Mouse (Mus musculus) embryonic facial prominence, embryonic 10.5 days (tissue): ENCODE results near the gene Gnptab. TPM values are rescaled to one million over a fixed set of nuclear protein-coding genes. Genes with fewer than 3 reads are reported as not detected.
A peak's percentile ranks its signal among the peaks of the same experiment; 100 is the strongest.

Experiments
- DNase-seq: peaks from one replicate; pipeline ENCODE4 v3.0.0-alpha.2; 2017; ENCODE audit warnings: low spot score
- H3K27ac ChIP-seq: fragments of 300-500 bp; sonication (generic); replicated peaks from 2 replicates; pipeline ENCODE4 v1.5.1; 2016; ENCODE audit warnings: mild to moderate bottlenecking
- H3K27me3 ChIP-seq: fragments of 300-500 bp; sonication (generic); replicated peaks from 2 replicates; pipeline ENCODE4 v1.6.1; 2016; ENCODE audit warnings: low read depth, mild to moderate bottlenecking; ENCODE audit not compliant: poor library complexity, severe bottlenecking
- H3K36me3 ChIP-seq: fragments of 300-500 bp; sonication (generic); replicated peaks from 2 replicates; pipeline ENCODE4 v1.6.1; 2016; ENCODE audit warnings: mild to moderate bottlenecking, moderate library complexity
- H3K4me1 ChIP-seq: fragments of 300-500 bp; sonication (generic); 2 replicates; pipeline ENCODE4 v1.6.1; 2016
- H3K4me3 ChIP-seq: fragments of 300-500 bp; sonication (generic); 2 replicates; pipeline ENCODE4 v1.5.1; 2016; ENCODE audit warnings: mild to moderate bottlenecking, moderate library complexity
- H3K9me3 ChIP-seq: fragments of 300-500 bp; sonication (generic); 2 replicates; pipeline ENCODE4 v1.6.1; 2016; ENCODE audit warnings: mild to moderate bottlenecking
- WGBS: fragments of 180-500 bp; shearing (Covaris S2); methylation state at CpG from one replicate; pipeline ENCODE4 v1.1.7; 2016; 5-methylcytosine and 5-hydroxymethylcytosine counted together
- polyA plus RNA-seq: library from polyadenylated mRNA; unstranded; fragments of >200 nt; fragmentation: Nextera tagmentation; extraction: Ambion mirVana; gene quantifications from 2 replicates; pipeline ENCODE4 v1.2.1, GENCODE M21; 2016

Gnptab gene
- polyA plus RNA-seq, 1 experiment from 2014 or later, result 8.4 TPM

DNA sequence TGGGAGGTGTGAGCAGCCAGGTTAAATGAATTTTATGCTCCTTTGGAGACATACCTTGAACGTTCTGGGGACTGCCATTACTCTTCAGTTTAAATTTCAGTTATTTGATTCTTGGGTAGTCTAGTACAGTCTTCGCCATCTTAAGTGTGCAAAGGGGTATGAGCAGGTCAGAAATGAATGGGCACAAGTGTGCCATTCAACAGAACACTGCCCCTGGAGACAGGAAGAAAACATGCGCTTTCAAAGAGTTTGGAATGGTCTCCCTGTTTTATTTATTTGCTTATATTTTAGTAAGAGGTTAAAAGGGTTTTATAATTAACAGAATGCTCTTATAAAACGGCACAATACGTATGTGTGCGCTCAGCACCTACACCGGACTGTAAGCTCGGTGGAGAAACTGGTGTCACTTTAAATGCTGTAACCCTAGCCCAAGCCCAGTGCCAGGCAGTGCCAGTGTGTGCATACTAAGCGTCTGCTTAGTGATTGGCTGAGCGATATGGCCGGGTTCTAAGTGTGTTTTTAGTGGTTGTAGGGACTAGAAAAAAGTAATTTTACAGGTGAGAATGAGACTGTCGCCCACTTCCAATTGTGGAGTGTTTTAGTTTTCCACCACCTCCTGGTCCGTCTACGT, 1.6 kb downstream of the Gnptab start:
- Histone ChIP-seq H3K27ac (no peak overlapping the region), H3K9me3 (no peaks in the 10 kb centered on the region), H3K4me3 (peak overlapping the region; percentile 84), H3K27me3 (no peaks in the 10 kb centered on the region; the same call in 1 of the 2 replicates), H3K36me3 (no peaks in the 10 kb centered on the region), H3K4me1 (peaks cover 24% of the 10 kb centered on the region)
- DNase-seq, result no peak
- 50% methylated on average over 14 of the region's 14 CpGs for WGBS

DNA sequence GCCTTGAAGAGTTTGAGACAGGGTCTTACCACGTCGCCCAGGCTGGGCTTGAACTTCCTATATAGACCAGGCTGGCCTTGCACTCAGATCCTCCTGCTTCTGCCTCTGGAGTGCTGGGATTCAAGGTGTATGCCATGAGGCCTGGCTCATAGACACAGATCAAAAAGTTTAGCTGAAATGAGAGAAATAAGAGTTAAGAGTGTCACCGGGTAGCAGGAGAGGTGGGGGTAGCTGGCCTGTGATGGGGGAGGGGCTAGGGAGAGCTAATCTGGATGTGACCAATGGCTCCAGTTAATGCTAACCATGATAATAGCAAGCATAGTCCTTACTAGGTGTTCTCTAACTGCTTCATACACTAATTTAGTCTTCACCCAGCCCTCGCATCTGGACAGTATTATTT, 2.4 kb downstream of the Gnptab start:
- 83% methylated on average over 4 of the region's 4 CpGs for WGBS
- H3K9me3 ChIP-seq, result no peaks in the 10 kb centered on the region
- no peak for DNase-seq
- no peaks in the 10 kb centered on the region for H3K27me3 ChIP-seq
- peaks cover 28% of the 10 kb centered on the region for H3K4me1 ChIP-seq
- H3K27ac ChIP-seq, result no peak overlapping the region
- H3K4me3 ChIP-seq, result no peak overlapping the region
- H3K36me3 ChIP-seq, result no peaks in the 10 kb centered on the region

DNA sequence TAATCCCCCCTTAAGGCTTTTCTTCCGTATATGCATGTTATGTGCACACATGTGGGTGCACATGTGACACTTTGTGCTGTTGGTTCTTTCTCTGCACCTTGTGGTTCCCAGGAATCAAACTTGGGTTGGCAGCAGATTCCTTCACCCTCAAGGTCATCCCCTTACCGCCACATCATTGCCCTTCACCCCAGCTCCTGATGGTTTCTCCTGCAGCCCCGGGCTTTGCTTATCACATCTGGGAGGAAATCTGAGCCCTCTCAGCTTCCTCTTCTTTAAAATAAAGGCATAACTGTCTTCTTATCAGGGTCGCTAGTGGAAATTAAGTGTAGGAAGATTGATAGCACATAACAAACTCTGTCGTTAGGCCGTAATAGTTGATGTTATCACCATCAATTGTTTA, 3.1 kb downstream of the Gnptab start:
- Histone ChIP-seq H3K27me3 (no peaks in the 10 kb centered on the region), H3K4me1 (peaks cover 29% of the 10 kb centered on the region), H3K36me3 (no peaks in the 10 kb centered on the region), H3K4me3 (no peak overlapping the region), H3K9me3 (no peaks in the 10 kb centered on the region), H3K27ac (no peak overlapping the region)
- no peak for DNase-seq
- WGBS, result 74% methylated on average over 6 of the region's 6 CpGs

DNA sequence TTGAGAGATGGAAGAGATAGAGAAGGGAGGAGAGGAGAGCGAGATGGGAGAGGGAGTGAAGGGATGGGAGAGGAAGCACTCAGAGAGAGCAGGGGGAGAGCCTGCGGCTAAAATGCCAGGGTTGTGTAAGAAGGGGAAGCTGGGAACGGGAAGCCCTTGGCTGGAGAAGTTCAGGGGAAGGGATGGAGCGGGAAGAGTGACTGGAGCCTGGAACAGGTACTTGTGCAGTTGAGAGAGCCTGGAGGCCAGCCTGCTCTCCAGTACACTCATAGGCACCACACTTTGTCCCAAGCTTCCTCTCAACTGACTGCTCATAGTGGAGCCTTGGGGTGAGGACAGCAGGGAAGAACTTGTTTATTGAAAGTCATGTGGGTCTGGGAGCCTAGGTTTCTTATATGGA, 4.5 kb downstream of the Gnptab start:
- no peak for DNase-seq
- Histone ChIP-seq H3K4me1 (peaks cover 29% of the 10 kb centered on the region), H3K9me3 (no peaks in the 10 kb centered on the region), H3K27ac (no peak overlapping the region), H3K4me3 (no peak overlapping the region), H3K27me3 (no peaks in the 10 kb centered on the region), H3K36me3 (no peaks in the 10 kb centered on the region)
- WGBS, result 63% methylated on average over 4 of the region's 4 CpGs

DNA sequence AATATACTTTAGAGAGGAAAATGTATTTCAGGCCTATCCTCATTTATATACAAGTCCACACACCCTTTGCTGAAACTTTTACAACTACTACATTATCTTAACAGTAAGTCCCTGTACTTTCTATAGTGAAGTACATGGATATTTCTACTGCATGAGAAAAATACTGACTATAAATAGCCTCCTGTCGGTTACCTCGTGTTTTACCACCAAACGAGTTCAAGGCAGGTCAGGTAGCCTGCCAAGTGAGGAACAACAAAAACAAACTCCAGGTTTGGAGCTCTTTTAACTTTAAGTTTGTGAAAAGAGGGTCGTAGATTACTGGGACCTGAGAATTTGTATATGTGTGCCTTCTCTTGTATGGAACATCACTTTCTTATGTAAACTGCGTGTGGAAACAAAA, 5.1 kb downstream of the Gnptab start:
- Histone ChIP-seq H3K36me3 (no peaks in the 10 kb centered on the region), H3K4me1 (peaks cover 29% of the 10 kb centered on the region), H3K4me3 (no peak overlapping the region), H3K27me3 (no peaks in the 10 kb centered on the region), H3K9me3 (no peaks in the 10 kb centered on the region), H3K27ac (no peak overlapping the region)
- no peak for DNase-seq
- 71% methylated on average over 5 of the region's 5 CpGs for WGBS

DNA sequence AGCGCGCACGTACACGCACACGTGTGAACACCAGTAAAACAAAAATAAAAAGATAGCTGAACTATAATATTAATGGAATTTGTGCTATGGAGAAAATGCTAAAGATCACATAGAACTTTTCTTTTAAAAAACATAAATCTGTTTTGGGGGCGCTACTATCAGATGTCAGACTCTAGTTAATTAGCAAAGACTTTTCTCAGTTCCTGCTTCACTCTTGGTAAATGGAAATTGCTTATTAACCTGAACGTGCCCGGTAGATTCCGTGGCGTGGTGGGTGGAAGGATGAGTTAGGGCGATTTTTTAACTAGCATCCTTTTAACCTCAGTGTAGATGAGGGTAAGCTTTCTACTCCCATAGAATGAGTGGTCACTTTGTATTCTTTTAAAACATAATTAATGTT, 6.4 kb downstream of the Gnptab start:
- no peak overlapping the region for H3K27ac ChIP-seq
- no peaks in the 10 kb centered on the region for H3K9me3 ChIP-seq
- peaks cover 36% of the 10 kb centered on the region for H3K4me1 ChIP-seq
- DNase-seq, result no peak
- 93% methylated on average over 11 of the region's 11 CpGs for WGBS
- H3K36me3 ChIP-seq, result no peaks in the 10 kb centered on the region
- H3K4me3 ChIP-seq, result no peak overlapping the region
- no peaks in the 10 kb centered on the region for H3K27me3 ChIP-seq

DNA sequence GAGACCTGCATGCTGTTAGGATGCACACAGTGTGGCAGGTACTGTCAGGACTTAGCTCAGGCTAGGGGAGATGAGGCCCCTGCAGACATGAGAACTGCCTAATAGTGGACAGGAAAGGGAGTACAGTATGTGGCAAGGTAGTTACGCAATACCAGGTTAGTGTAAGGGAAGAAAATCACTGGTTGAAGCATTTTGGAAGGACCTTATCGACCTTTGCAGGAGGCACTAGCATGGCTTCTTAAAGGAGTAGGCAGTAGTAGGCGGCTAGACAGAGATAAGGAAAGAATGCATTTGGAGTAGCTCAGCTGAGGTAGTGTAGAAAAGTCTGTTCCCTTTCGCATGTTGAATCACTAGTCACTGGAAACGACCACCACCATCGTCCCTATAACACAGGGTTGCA, 6.8 kb downstream of the Gnptab start:
- no peak for DNase-seq
- peaks cover 36% of the 10 kb centered on the region for H3K4me1 ChIP-seq
- no peak overlapping the region for H3K4me3 ChIP-seq
- H3K36me3 ChIP-seq, result no peaks in the 10 kb centered on the region
- H3K27ac ChIP-seq, result no peak overlapping the region
- WGBS, result 74% methylated on average over 6 of the region's 6 CpGs
- H3K9me3 ChIP-seq, result no peaks in the 10 kb centered on the region
- no peaks in the 10 kb centered on the region for H3K27me3 ChIP-seq

DNA sequence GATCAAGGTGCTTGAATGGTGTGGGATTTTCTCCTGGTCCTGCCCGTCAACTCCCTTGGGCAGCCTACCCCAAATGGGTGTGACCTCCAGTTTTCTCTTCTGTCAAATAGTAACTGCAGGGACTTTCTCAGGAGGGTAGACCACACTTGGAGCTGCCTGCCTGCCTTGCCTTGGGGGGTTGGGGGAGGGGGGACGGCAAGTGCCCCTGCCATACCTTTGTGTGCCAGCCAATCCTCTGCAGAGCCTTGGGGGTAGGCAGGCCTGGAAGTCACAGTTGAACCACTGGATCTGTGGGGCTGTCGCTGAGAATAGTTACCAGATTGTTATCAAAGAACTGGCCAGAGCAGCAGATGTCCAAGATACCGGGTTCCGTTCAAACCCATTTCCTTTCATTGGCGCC, 7.3 kb downstream of the Gnptab start:
- no peak for DNase-seq
- H3K36me3 ChIP-seq, result no peaks in the 10 kb centered on the region
- H3K4me3 ChIP-seq, result no peak overlapping the region
- no peaks in the 10 kb centered on the region for H3K27me3 ChIP-seq
- H3K4me1 ChIP-seq, result peaks cover 32% of the 10 kb centered on the region
- WGBS, result 69% methylated on average over 6 of the region's 6 CpGs
- no peak overlapping the region for H3K27ac ChIP-seq
- no peaks in the 10 kb centered on the region for H3K9me3 ChIP-seq

DNA sequence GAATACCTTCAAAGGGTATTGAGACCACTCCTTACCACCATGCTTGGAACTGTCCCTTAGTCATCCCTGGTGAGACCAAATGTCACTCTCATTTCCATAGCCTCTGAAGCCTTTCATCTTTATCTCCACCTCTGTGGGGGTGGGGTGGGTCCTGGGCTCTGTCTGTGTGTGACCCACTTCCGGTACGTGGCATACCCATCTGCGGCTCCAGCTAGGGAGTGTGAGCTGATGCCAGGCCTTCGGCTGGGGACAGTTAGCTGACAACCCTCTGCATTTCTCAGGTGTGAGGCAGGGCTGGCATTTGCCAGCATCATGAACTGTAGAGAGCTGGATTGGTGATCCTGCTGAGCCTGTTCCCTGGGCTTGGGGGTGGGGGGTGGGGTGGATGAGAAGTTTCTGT, 10.6 kb downstream of the Gnptab start:
- H3K4me3 ChIP-seq, result no peak overlapping the region
- H3K27me3 ChIP-seq, result no peaks in the 10 kb centered on the region
- H3K27ac ChIP-seq, result no peak overlapping the region
- H3K4me1 ChIP-seq, result peaks cover 22% of the 10 kb centered on the region
- DNase-seq, result no peak
- H3K9me3 ChIP-seq, result no peaks in the 10 kb centered on the region
- no peaks in the 10 kb centered on the region; the same call in 1 of the 2 replicates for H3K36me3 ChIP-seq
- WGBS, result 57% methylated on average over 4 of the region's 4 CpGs

DNA sequence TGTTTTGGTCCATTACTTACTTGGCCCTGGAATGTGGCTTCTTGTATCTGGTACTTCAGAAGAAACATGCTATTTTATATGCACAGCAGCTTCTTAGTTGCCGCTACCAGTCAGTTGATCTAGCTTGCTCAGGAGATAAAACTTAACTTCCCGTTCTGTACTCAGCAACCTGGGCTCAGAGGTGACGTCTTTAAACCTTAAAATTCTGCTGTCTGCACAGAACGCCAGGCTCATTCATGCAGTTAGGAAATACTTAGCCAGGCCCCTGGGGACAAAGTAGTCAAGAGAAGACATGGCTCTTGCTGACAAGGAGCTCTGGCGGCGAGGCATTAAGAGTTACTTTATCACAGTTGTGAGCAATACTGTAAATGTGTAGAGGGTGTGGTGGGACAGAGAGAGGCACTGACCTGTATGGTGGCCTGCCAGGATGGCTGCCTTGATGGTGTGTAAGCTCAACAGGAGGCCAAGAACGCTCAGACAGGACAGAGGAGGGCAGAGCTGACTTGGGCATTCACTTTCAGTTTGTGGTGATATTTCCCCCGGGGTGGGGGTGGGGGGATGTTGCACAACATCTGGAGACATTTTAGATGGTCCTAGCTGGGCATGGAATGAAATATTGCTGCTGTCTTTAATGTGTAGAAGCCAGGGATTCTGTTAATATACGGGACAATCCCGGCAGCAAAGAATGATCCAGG, 11.3 kb downstream of the Gnptab start:
- no peaks in the 10 kb centered on the region; the same call in 1 of the 2 replicates for H3K36me3 ChIP-seq
- no peaks in the 10 kb centered on the region for H3K27me3 ChIP-seq
- no peak overlapping the region for H3K27ac ChIP-seq
- H3K9me3 ChIP-seq, result no peaks in the 10 kb centered on the region
- 58% methylated on average over 10 of the region's 10 CpGs for WGBS
- no peak for DNase-seq
- H3K4me3 ChIP-seq, result no peak overlapping the region
- peaks cover 22% of the 10 kb centered on the region for H3K4me1 ChIP-seq

DNA sequence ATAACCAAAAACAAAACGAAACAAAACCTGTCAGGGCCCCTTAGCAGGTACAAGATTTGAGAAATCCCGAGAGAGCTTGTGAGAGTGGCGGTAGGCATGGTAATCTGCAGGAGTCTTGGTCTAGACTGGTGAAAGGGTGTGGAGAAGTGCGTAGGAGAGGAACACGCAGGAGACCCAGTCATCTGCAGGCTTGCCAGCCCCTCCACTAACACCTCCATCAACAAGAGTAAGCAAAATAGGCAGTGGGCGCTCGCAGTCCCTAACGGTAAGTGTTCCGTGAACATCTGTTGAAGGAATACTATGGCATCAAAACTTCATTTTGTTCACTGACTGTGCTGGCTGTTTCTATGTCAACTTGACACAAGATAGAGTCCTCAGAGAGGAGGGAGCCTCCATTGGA, 12.6 kb downstream of the Gnptab start:
- no peaks in the 10 kb centered on the region; the same call in 1 of the 2 replicates for H3K36me3 ChIP-seq
- no peak overlapping the region for H3K4me3 ChIP-seq
- H3K4me1 ChIP-seq, result peaks cover 16% of the 10 kb centered on the region
- H3K9me3 ChIP-seq, result no peaks in the 10 kb centered on the region
- DNase-seq, result no peak
- 94% methylated on average over 9 of the region's 9 CpGs for WGBS
- H3K27ac ChIP-seq, result no peak overlapping the region
- H3K27me3 ChIP-seq, result no peaks in the 10 kb centered on the region

DNA sequence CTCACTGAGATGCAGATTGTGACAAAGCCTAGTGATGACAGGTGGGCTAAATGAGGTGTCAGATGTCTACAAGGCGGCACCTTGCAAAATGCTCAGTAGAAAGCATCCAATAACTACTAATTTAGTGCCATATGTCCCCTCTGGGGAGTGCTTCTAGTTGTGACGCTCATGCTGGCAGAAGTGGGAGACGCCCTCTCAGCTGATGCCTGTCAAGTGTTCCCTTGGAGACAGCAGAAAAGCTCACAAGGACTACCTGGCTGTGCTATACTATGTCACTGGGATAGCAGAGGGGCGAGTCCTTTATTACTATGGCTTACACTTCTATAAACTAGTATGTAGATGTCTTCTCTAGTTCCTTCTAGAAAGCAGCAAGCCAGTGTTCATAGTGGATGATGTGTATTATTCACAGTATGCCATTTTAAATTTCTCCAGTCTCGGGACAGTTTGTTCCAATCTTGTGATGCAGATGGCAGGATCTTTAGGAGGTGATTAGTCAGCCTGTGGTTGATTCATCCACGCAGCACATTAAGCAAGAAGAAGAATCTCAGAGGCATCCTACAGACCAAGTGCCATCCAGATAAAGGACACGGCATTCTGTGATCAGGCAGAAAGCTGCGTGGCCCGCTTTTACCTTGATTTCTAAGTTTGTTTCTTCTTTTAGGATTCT, 13.4 kb downstream of the Gnptab start:
- Histone ChIP-seq H3K27me3 (no peaks in the 10 kb centered on the region), H3K4me1 (peaks cover 16% of the 10 kb centered on the region), H3K9me3 (no peaks in the 10 kb centered on the region), H3K36me3 (no peaks in the 10 kb centered on the region; the same call in 1 of the 2 replicates), H3K4me3 (no peak overlapping the region), H3K27ac (no peak overlapping the region)
- no peak for DNase-seq
- 88% methylated on average over 9 of the region's 9 CpGs for WGBS
